Comparison of ENCODE assay signal across 20 mouse cellular contexts in the genomic region with DNA sequence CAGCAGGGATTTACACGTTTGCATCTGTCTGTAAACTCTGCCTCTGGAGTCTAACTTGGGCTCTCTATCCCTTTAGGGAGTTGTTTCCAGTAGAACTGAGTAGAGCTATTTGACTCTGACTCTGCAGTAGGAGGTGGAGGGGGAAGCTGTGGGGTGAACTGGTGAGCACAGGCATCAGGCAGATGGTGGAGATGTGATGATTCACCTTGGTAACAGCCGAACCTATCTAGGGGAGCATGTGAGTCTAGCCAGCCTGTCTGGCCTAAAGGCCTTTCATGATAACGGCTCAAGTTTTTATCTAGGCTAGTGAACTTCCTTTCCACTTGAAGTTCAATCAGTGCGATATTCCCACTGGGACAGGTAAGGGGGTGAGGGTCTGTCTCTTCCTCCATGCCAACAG. TPM values are rescaled to one million over a fixed set of nuclear protein-coding genes. Genes with fewer than 3 reads are reported as not detected.
DNase-seq lines count a peak whose midpoint lies in the region; ATAC-seq and TF ChIP-seq lines count a peak whose summit lies in the region.
"Had no signal": no experiment of that assay in that cellular context is flagged by ENCODE, and none has a peak within 500 bp of the region (broad histone marks: within the 10 kb centered on the region; RNA-seq: fewer than 3 reads in every experiment).

No protein-coding gene starts in this region.

- H3K9me3 ChIP-seq in heart, embryonic 11.5 days (replicated peaks; ENCODE audit: control insufficient read depth, low read length) = no peaks in the 10 kb centered on the region
- H3K9me3 ChIP-seq in kidney, embryonic 14.5 days (ENCODE audit: control insufficient read depth, low read length) = no peaks in the 10 kb centered on the region
- H3K9me3 ChIP-seq: embryonic facial prominence, embryonic 13.5 days; forebrain, embryonic 13.5 days; liver, embryonic 13.5 days had no signal

- no peaks in the 10 kb centered on the region for H3K36me3 ChIP-seq in heart, embryonic 11.5 days (ENCODE audit: control insufficient read depth, insufficient read depth, low read length)
- no peaks in the 10 kb centered on the region for H3K36me3 ChIP-seq in kidney, embryonic 14.5 days (ENCODE audit: control insufficient read depth, insufficient read depth, low read length)
- H3K36me3 ChIP-seq: embryonic facial prominence, embryonic 13.5 days; liver, embryonic 13.5 days had no signal

- H3K4me1 ChIP-seq in heart, embryonic 11.5 days (ENCODE audit: control insufficient read depth, insufficient read depth, low read length) = 0 out of 2 replicates have a peak, but pooled peaks cover 2% of the 10 kb centered on the region
- no peaks in the 10 kb centered on the region for H3K4me1 ChIP-seq in kidney, embryonic 14.5 days (ENCODE audit: control insufficient read depth, insufficient read depth, low read length)

- no peaks in the 10 kb centered on the region for H3K27me3 ChIP-seq in heart, embryonic 11.5 days (ENCODE audit: control insufficient read depth, insufficient read depth, low read length)
- no peaks in the 10 kb centered on the region for H3K27me3 ChIP-seq in kidney, embryonic 14.5 days (ENCODE audit: control insufficient read depth, insufficient read depth, low read length)
- H3K27me3 ChIP-seq: embryonic facial prominence, embryonic 13.5 days; forebrain, embryonic 13.5 days; liver, embryonic 13.5 days had no signal

- ATAC-seq in common myeloid progenitor, adult 5-6 weeks (replicated peaks; ENCODE audit: low read depth, poor library complexity, severe bottlenecking) = peak; percentile 40; the same call in 1 of the 2 replicates
- no peak for ATAC-seq in heart, embryonic 11.5 days (replicated peaks; ENCODE audit: insufficient number of reproducible peaks, low FRiP score, low TSS enrichment)
- ATAC-seq in kidney, embryonic 14.5 days (ENCODE audit: low FRiP score, low TSS enrichment) = no peak
- ATAC-seq: forebrain, embryonic 13.5 days; hindbrain, embryonic 16.5 days had no signal

- 47% methylated on average over 4 of the region's 4 CpGs for WGBS in heart, embryonic 11.5 days (ENCODE audit: insufficient replicate concordance)
- 73% methylated on average over 4 of the region's 4 CpGs for WGBS in kidney, embryonic 14.5 days

- TF ChIP-seq CTCF in gastrocnemius, adult 2 months (IDR thresholded peaks at IDR 0.05) = no peak

- no peak overlapping the region for H3K4me2 ChIP-seq in heart, embryonic 11.5 days
- H3K4me2 ChIP-seq in kidney, embryonic 14.5 days (replicated peaks; ENCODE audit: low read depth, low read length) = no peak overlapping the region
- H3K4me2 ChIP-seq: embryonic facial prominence, embryonic 13.5 days; forebrain, embryonic 13.5 days; liver, embryonic 13.5 days had no signal

- H3K27ac ChIP-seq in gastrocnemius, adult 2 months = 0 out of 2 replicates have a peak overlapping the region, but pooled peaks have one; percentile 49
- H3K27ac ChIP-seq in heart, embryonic 11.5 days (ENCODE audit: low read depth, low read length) = no peak overlapping the region
- H3K27ac ChIP-seq in kidney, embryonic 14.5 days (ENCODE audit: low read depth, low read length) = no peak overlapping the region
- H3K27ac ChIP-seq: embryonic facial prominence, embryonic 13.5 days; forebrain, embryonic 13.5 days; kidney, postnatal 0 days; liver, embryonic 13.5 days had no signal

- intact Hi-C loops in gastrocnemius, adult 2 months (cut with DNase I) = loop anchor here (10.0 kb wide), 1 partner anchor 47 kb away; a partner anchor contains a TSS

- H3K9ac ChIP-seq in heart, embryonic 11.5 days (ENCODE audit: low read depth, low read length) = no peak overlapping the region
- no peak overlapping the region for H3K9ac ChIP-seq in kidney, embryonic 14.5 days (ENCODE audit: low read depth, low read length)
- H3K9ac ChIP-seq: embryonic facial prominence, embryonic 13.5 days; liver, embryonic 13.5 days had no signal

- DNase-seq in gastrocnemius, adult 2 months = no peak
- no peak for DNase-seq in gastrocnemius, postnatal 10 days
- peak; percentile 70 for DNase-seq in 416B (ENCODE audit: low read depth)
- peak; percentile 74 for DNase-seq in CD4-positive, CD25-positive, alpha-beta regulatory T cell, adult 2 months (ENCODE audit: low read depth, low spot score)
- DNase-seq: gastrocnemius, postnatal 25 days; liver, embryonic 13.5 days; lung, postnatal 14 days; midbrain, embryonic 14.5 days; retina, postnatal 1 day had no signal

- H3K4me3 ChIP-seq in gastrocnemius, adult 2 months = no peak overlapping the region
- H3K4me3 ChIP-seq in heart, embryonic 11.5 days (ENCODE audit: low read depth, low read length) = no peak overlapping the region
- H3K4me3 ChIP-seq in kidney, embryonic 14.5 days (ENCODE audit: low read length) = no peak overlapping the region
- H3K4me3 ChIP-seq: embryonic facial prominence, embryonic 13.5 days; forebrain, embryonic 13.5 days; liver, embryonic 13.5 days had no signal

RNA-seq across cellular contexts. Expression of a gene that starts 34.7 kb away (rescaled TPM):
- 10 to 100 TPM; 38.3 to 43.6 TPM for total RNA-seq in gastrocnemius, adult 2 months (2021)
- 10 to 100 TPM; 65.4 to 77.6 TPM for total RNA-seq in gastrocnemius, postnatal 10 days (2021)
- 3.1 and 5.7 TPM in 2 replicates for total RNA-seq in common myeloid progenitor, adult 5-6 weeks (2017)
- 8.7 and 9.3 TPM in 2 replicates for polyA plus RNA-seq in heart, embryonic 11.5 days (2014; fragmentation: Nextera tagmentation; extraction: Ambion mirVana)
- 14.5 and 14.6 TPM in 2 replicates for polyA plus RNA-seq in kidney, embryonic 14.5 days (2014; fragmentation: Nextera tagmentation; extraction: Ambion mirVana)

RNA-seq across cellular contexts. Expression of a gene that starts 44.3 kb away (rescaled TPM):
- total RNA-seq in gastrocnemius, adult 2 months (2021) = not detected
- not detected for total RNA-seq in gastrocnemius, postnatal 10 days (2021)
- total RNA-seq in common myeloid progenitor, adult 5-6 weeks (2017) = not detected in 2 replicates
- 0.06 TPM in 1 of 2 replicates, not detected in the other for polyA plus RNA-seq in heart, embryonic 11.5 days (2014; fragmentation: Nextera tagmentation; extraction: Ambion mirVana)
- not detected in 2 replicates for polyA plus RNA-seq in kidney, embryonic 14.5 days (2014; fragmentation: Nextera tagmentation; extraction: Ambion mirVana)
- total RNA-seq: gastrocnemius, postnatal 25 days; layer of hippocampus, postnatal 14 days; left cerebral cortex, postnatal 4 days had no signal
- polyA plus RNA-seq: forebrain, embryonic 13.5 days; heart, embryonic 14.5 days; hindbrain, embryonic 16.5 days; kidney, postnatal 0 days; midbrain, embryonic 14.5 days; neural tube, embryonic 14.5 days had no signal

Comparison
In these comparisons a context has a peak if more than half of its experiments do, and no peak if none do; other contexts are left out.
1. DNase-seq: peak in 416B (single experiment) and CD4-positive, CD25-positive, alpha-beta regulatory T cell, adult 2 months (single experiment); none in gastrocnemius, adult 2 months (single experiment) and gastrocnemius, postnatal 10 days (single experiment).